Mouse (Mus musculus): Measurements from ENCODE around the gene Misp. TPM values are rescaled to one million over a fixed set of nuclear protein-coding genes. Genes with fewer than 3 reads are reported as not detected.
A peak's percentile ranks its signal among the peaks of the same experiment; 100 is the strongest.

The Misp gene
- total and polyA plus RNA-seq, 2 experiments from 2014 or later, result 0.27 TPM; not detected in 1

DNA sequence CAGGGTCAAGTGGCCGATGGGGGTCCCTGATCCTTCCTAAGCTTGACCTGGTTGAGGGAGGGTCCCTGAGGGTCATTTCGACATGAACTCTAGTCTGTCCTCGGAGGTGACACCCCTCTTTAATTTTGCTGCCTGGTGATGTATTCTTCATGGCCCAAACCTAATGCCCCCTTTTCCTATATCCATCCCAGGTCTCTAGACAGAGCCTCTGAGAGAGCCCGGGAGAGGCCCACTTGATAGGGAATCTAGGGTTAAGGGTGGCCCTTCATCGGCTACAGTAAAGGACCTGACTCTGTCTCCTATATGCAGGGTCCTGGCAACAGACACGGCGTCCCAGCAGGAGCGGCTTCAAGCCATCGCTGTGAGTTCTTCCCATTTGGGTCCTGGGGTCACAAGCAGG, 14.5 kb upstream of the Misp start:
- no peak overlapping the region for H3K4me2 ChIP-seq (ENCODE audit: low read depth, low read length, poor library complexity, severe bottlenecking)
- TF ChIP-seq CTCF (IDR thresholded peaks at IDR 0.05), result no peak
- H3K27me3 ChIP-seq (ENCODE audit: insufficient read depth, low read length), result no peaks in the 10 kb centered on the region
- 87% methylated on average over 9 of the region's 9 CpGs for WGBS
- peaks cover 23% of the 10 kb centered on the region for H3K36me3 ChIP-seq (ENCODE audit: insufficient read depth, low read length)
- DNase-seq (ENCODE audit: low spot score) (no peak), ATAC-seq (ENCODE audit: low FRiP score) (no peak)
- peaks cover 19% of the 10 kb centered on the region for H3K4me1 ChIP-seq (ENCODE audit: insufficient read depth, low read length)
- no peak overlapping the region for H3K4me3 ChIP-seq (ENCODE audit: low read depth, low read length)
- no peak overlapping the region for H3K27ac ChIP-seq (ENCODE audit: low read depth, low read length)
- no peaks in the 10 kb centered on the region for H3K9me3 ChIP-seq (ENCODE audit: low read length)
- no peak overlapping the region for H3K9ac ChIP-seq (replicated peaks; ENCODE audit: low read length, poor library complexity, severe bottlenecking)

DNA sequence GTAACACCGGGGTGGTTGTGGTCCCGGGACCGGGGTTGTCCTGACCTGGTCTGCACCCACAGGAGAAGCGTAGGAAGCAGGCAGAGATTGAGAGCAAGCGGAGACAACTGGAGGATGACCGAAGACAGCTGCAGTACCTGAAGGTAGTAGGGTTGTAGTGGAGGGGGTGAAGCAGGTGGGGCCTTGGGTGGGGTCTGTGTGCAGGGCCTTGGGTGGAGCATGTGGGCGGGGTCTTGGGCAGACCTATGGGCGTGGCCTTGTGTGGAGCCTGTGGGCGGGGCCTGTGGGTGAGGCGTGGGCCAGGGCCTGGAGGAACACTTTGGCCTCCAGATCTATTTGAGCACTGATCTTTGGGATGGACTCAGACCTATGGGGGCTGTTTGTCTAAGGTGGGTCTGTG, 13.8 kb upstream of the Misp start:
- no peak for TF ChIP-seq CTCF (IDR thresholded peaks at IDR 0.05)
- Histone ChIP-seq H3K4me3 (ENCODE audit: low read depth, low read length) (no peak overlapping the region), H3K36me3 (ENCODE audit: insufficient read depth, low read length) (peaks cover 26% of the 10 kb centered on the region), H3K27me3 (ENCODE audit: insufficient read depth, low read length) (no peaks in the 10 kb centered on the region), H3K27ac (ENCODE audit: low read depth, low read length) (no peak overlapping the region), H3K4me1 (ENCODE audit: insufficient read depth, low read length) (peaks cover 17% of the 10 kb centered on the region), H3K9me3 (ENCODE audit: low read length) (no peaks in the 10 kb centered on the region), H3K4me2 (ENCODE audit: low read depth, low read length, poor library complexity, severe bottlenecking) (no peak overlapping the region), H3K9ac (replicated peaks; ENCODE audit: low read length, poor library complexity, severe bottlenecking) (no peak overlapping the region)
- 84% methylated on average over 10 of the region's 10 CpGs for WGBS
- DNase-seq (ENCODE audit: low spot score), result no peak
- ATAC-seq (ENCODE audit: low FRiP score), result no peak

DNA sequence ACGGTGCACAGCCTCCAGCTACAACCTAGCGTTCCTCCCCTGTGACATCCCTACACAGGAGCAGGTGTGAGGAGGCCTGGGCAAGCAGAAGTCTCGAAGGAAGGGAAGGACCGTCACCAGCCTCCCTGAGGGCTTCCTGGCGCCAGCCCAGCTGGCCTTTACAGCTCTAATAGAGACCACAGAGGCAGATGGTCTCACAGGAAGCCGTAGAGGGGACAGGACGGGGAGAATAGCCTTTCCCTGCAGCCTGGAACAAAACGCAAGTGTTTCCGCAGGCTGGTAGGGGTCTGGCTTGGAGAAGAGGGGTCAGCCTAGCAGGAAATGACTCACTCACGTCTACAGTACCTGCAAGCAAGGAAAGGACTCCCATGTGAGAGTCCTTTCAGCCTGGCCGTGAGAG, 13.0 kb upstream of the Misp start:
- H3K27ac ChIP-seq (ENCODE audit: low read depth, low read length), result peak overlapping the region; percentile 32; the same call in 1 of the 2 replicates
- no peak overlapping the region for H3K4me2 ChIP-seq (ENCODE audit: low read depth, low read length, poor library complexity, severe bottlenecking)
- TF ChIP-seq CTCF (IDR thresholded peaks at IDR 0.05), result no peak
- H3K4me1 ChIP-seq (ENCODE audit: insufficient read depth, low read length), result peaks cover 9% of the 10 kb centered on the region
- no peaks in the 10 kb centered on the region for H3K9me3 ChIP-seq (ENCODE audit: low read length)
- no peaks in the 10 kb centered on the region for H3K27me3 ChIP-seq (ENCODE audit: insufficient read depth, low read length)
- H3K4me3 ChIP-seq (ENCODE audit: low read depth, low read length), result no peak overlapping the region
- peak; percentile 51 for DNase-seq (ENCODE audit: low spot score)
- 44% methylated on average over 11 of the region's 11 CpGs for WGBS
- H3K36me3 ChIP-seq (ENCODE audit: insufficient read depth, low read length), result peaks cover 32% of the 10 kb centered on the region
- ATAC-seq (ENCODE audit: low FRiP score), result no peak
- no peak overlapping the region for H3K9ac ChIP-seq (replicated peaks; ENCODE audit: low read length, poor library complexity, severe bottlenecking)

- Histone ChIP-seq H3K9me3 (ENCODE audit: low read length) (no peaks in the 10 kb centered on the region), H3K9ac (replicated peaks; ENCODE audit: low read length, poor library complexity, severe bottlenecking) (no peak overlapping the region), H3K36me3 (ENCODE audit: insufficient read depth, low read length) (peaks cover 32% of the 10 kb centered on the region), H3K4me3 (ENCODE audit: low read depth, low read length) (no peak overlapping the region), H3K4me1 (ENCODE audit: insufficient read depth, low read length) (no peaks in the 10 kb centered on the region; the same call in 1 of the 2 replicates), H3K27ac (ENCODE audit: low read depth, low read length) (no peak overlapping the region), H3K27me3 (ENCODE audit: insufficient read depth, low read length) (no peaks in the 10 kb centered on the region), H3K4me2 (ENCODE audit: low read depth, low read length, poor library complexity, severe bottlenecking) (no peak overlapping the region)
- WGBS, result 86% methylated on average over 11 of the region's 11 CpGs
- no peak for TF ChIP-seq CTCF (IDR thresholded peaks at IDR 0.05)
- ATAC-seq (ENCODE audit: low FRiP score), result no peak
- no peak for DNase-seq (ENCODE audit: low spot score)
Measured at GRCm38 (mm10) chr10:79808728-79809127, 12.1 kb upstream of the Misp start.

- ATAC-seq (ENCODE audit: low FRiP score) (peak; percentile 42), DNase-seq (ENCODE audit: low spot score) (peak; percentile 74)
- Histone ChIP-seq H3K27me3 (ENCODE audit: insufficient read depth, low read length) (no peaks in the 10 kb centered on the region), H3K4me3 (ENCODE audit: low read depth, low read length) (no peak overlapping the region), H3K36me3 (ENCODE audit: insufficient read depth, low read length) (peaks cover 52% of the 10 kb centered on the region), H3K9ac (replicated peaks; ENCODE audit: low read length, poor library complexity, severe bottlenecking) (no peak overlapping the region), H3K9me3 (ENCODE audit: low read length) (no peaks in the 10 kb centered on the region), H3K4me1 (ENCODE audit: insufficient read depth, low read length) (no peaks in the 10 kb centered on the region), H3K27ac (ENCODE audit: low read depth, low read length) (no peak overlapping the region), H3K4me2 (ENCODE audit: low read depth, low read length, poor library complexity, severe bottlenecking) (no peak overlapping the region)
- peak; percentile 97 for TF ChIP-seq CTCF (IDR thresholded peaks at IDR 0.05)
- 39% methylated on average over 15 of the region's 15 CpGs for WGBS
Measured at GRCm38 (mm10) chr10:79811736-79812637, 8.8 kb upstream of the Misp start.

DNA sequence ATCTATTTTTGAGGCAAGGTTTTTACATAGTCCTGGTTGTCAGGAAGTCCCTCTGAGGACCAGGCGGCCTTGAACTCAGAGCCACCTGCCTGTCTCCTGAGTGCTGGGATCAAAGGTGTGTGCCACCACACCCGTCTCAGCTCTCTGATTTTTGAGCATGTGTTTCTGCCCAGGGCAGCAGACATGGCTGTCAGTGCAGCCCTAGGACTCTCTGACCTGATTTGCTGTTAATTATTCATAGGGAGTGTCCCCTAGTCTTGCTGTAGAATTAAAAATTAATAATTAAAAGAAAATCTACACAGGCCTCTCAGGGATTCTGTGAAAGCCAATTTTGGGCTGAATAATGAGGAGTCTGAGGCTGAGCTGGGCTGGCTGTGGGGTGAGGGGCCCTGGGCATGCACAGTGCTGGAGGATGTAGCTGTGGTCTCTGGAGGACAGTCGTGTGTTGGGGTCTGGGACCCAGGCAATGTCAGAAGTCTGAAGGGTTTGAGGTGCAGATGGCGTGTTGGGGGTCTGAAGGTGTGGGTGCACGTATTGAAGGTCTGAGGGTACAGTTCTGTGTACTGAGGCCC, 6.4 kb upstream of the Misp start:
- ATAC-seq (ENCODE audit: low FRiP score) (no peak), DNase-seq (ENCODE audit: low spot score) (no peak)
- Histone ChIP-seq H3K4me3 (ENCODE audit: low read depth, low read length) (no peak overlapping the region), H3K27ac (ENCODE audit: low read depth, low read length) (no peak overlapping the region), H3K27me3 (ENCODE audit: insufficient read depth, low read length) (no peaks in the 10 kb centered on the region), H3K4me1 (ENCODE audit: insufficient read depth, low read length) (no peaks in the 10 kb centered on the region), H3K4me2 (ENCODE audit: low read depth, low read length, poor library complexity, severe bottlenecking) (no peak overlapping the region), H3K9me3 (ENCODE audit: low read length) (no peaks in the 10 kb centered on the region), H3K9ac (replicated peaks; ENCODE audit: low read length, poor library complexity, severe bottlenecking) (no peak overlapping the region), H3K36me3 (ENCODE audit: insufficient read depth, low read length) (peaks cover 47% of the 10 kb centered on the region)
- no peak for TF ChIP-seq CTCF (IDR thresholded peaks at IDR 0.05)
- 69% methylated on average over 5 of the region's 5 CpGs for WGBS

Measured in midbrain, postnatal 0 days (tissue).